Mouse (Mus musculus): ENCODE measurements around the gene Cbfa2t3. TPM values are rescaled to one million over a fixed set of nuclear protein-coding genes. Genes with fewer than 3 reads are reported as not detected.

The Cbfa2t3 gene
- total and polyA plus RNA-seq, 3 experiments, result 10.5 to 102 TPM; not detected in 1

GRCm38 (mm10) chr8:122695438-122696042 lies 3.4 kb downstream of the Cbfa2t3 start:
- H3K27me3 ChIP-seq (ENCODE audit: control insufficient read depth in 1 of 2, insufficient read depth in 2 of 2, low read length in 2 of 2), result no peaks in the 10 kb centered on the region
- peak overlapping the region; percentile 92 for H3K9ac ChIP-seq (ENCODE audit: control insufficient read depth, low read depth, low read length, poor library complexity, severe bottlenecking)
- peak overlapping the region; percentile 92 for H3K27ac ChIP-seq (ENCODE audit: control insufficient read depth, low read depth, low read length)
- DNase-seq (ENCODE audit: low read depth, low spot score), result peak; percentile 43
- H3K9me3 ChIP-seq (replicated peaks; ENCODE audit: insufficient read depth, low read length), result no peaks in the 10 kb centered on the region
- TF ChIP-seq MEF2A (IDR thresholded peaks at IDR 0.05; ENCODE audit: extremely low read depth, insufficient replicate concordance, low read depth, low read length, poor library complexity, severe bottlenecking), result no peak
- no peak for TF ChIP-seq USF2 (IDR thresholded peaks at IDR 0.05; ENCODE audit: borderline replicate concordance in 1 of 2, insufficient read depth in 1 of 2, low read depth in 1 of 2, low read length in 2 of 2)
- peaks cover 92% of the 10 kb centered on the region for H3K79me2 ChIP-seq (ENCODE audit: control insufficient read depth, insufficient read depth, low read length, poor library complexity)
- peaks cover 31 to 70% of the 10 kb centered on the region in 2 experiments for H3K4me1 ChIP-seq (ENCODE audit: control insufficient read depth in 1 of 2, insufficient read depth in 2 of 2, low read length in 2 of 2)
- H3K4me3 ChIP-seq (ENCODE audit: control insufficient read depth in 1 of 2, insufficient read depth in 1 of 2, low read depth in 2 of 2, low read length in 2 of 2), result peak overlapping the region; percentile 74 to 81
- H3K36me3 ChIP-seq (ENCODE audit: control insufficient read depth in 1 of 2, insufficient read depth in 2 of 2, low read length in 2 of 2), result peaks cover 8 to 67% of the 10 kb centered on the region in 2 experiments

GRCm38 (mm10) chr8:122692152-122692551 lies 6.8 kb downstream of the Cbfa2t3 start:
- TF ChIP-seq GATA1 (IDR thresholded peaks at IDR 0.05; ENCODE audit: low read depth, low read length), result no peak
- TF ChIP-seq UBTF (IDR thresholded peaks at IDR 0.05; ENCODE audit: borderline replicate concordance, insufficient read depth, low read depth, low read length), result no peak
- TF ChIP-seq SIN3A (IDR thresholded peaks at IDR 0.05; ENCODE audit: low read length), result no peak
- TF ChIP-seq ELF1 (IDR thresholded peaks at IDR 0.05; ENCODE audit: low read depth, low read length), result no peak
- no peak for TF ChIP-seq ZC3H11A (IDR thresholded peaks at IDR 0.05; ENCODE audit: low read depth, low read length)
- no peak for TF ChIP-seq MXI1 (IDR thresholded peaks at IDR 0.05; ENCODE audit: low read depth, low read length)
- no peak for TF ChIP-seq MYB (IDR thresholded peaks at IDR 0.05; ENCODE audit: low read depth, low read length)
- no peak for TF ChIP-seq E2F4 (IDR thresholded peaks at IDR 0.05; ENCODE audit: borderline replicate concordance, low read depth, low read length)
- TF ChIP-seq KAT2A (conservative IDR thresholded peaks at IDR 0.05; ENCODE audit: low read depth, low read length), result no peak
- no peak for TF ChIP-seq MAX (IDR thresholded peaks at IDR 0.05; ENCODE audit: low read length)
- TF ChIP-seq HCFC1 (IDR thresholded peaks at IDR 0.05; ENCODE audit: low read depth, low read length), result no peak
- TF ChIP-seq NRF1 (IDR thresholded peaks at IDR 0.05; ENCODE audit: insufficient read depth, low read depth, low read length, poor library complexity, severe bottlenecking), result no peak
- no peak for TF ChIP-seq CHD2 (IDR thresholded peaks at IDR 0.05; ENCODE audit: low read length)
- TF ChIP-seq NELFE (IDR thresholded peaks at IDR 0.05; ENCODE audit: low read depth, low read length), result no peak
- no peak for TF ChIP-seq GABPA (IDR thresholded peaks at IDR 0.05; ENCODE audit: low read depth, low read length)
- no peak for TF ChIP-seq ETS1 (IDR thresholded peaks at IDR 0.05; ENCODE audit: low read depth, low read length)
- no peak for TF ChIP-seq TBP (IDR thresholded peaks at IDR 0.05; ENCODE audit: low read depth, low read length)
- TF ChIP-seq RCOR1 (IDR thresholded peaks at IDR 0.05; ENCODE audit: low read depth, low read length), result no peak
- TF ChIP-seq ZMIZ1 (IDR thresholded peaks at IDR 0.05; ENCODE audit: low read depth, low read length), result no peak
- TF ChIP-seq USF1 (IDR thresholded peaks at IDR 0.05; ENCODE audit: low read depth, low read length), result no peak
- H3K27ac ChIP-seq (ENCODE audit: control insufficient read depth, low read depth, low read length), result peak overlapping the region; percentile 52
- peaks cover 99% of the 10 kb centered on the region for H3K79me2 ChIP-seq (ENCODE audit: control insufficient read depth, insufficient read depth, low read length, poor library complexity)
- no peak for DNase-seq (ENCODE audit: low read depth, low spot score)
- H3K4me3 ChIP-seq (ENCODE audit: control insufficient read depth in 1 of 2, insufficient read depth in 1 of 2, low read depth in 2 of 2, low read length in 2 of 2), result no peak overlapping the region
- H3K4me1 ChIP-seq (ENCODE audit: control insufficient read depth in 1 of 2, insufficient read depth in 2 of 2, low read length in 2 of 2), result peaks cover 28 to 90% of the 10 kb centered on the region in 2 experiments
- H3K9ac ChIP-seq (ENCODE audit: control insufficient read depth, low read depth, low read length, poor library complexity, severe bottlenecking), result peak overlapping the region; percentile 7; the same call in 1 of the 2 replicates
- peaks cover 17 to 84% of the 10 kb centered on the region in 2 experiments for H3K36me3 ChIP-seq (ENCODE audit: control insufficient read depth in 1 of 2, insufficient read depth in 2 of 2, low read length in 2 of 2)
- H3K27me3 ChIP-seq (ENCODE audit: control insufficient read depth in 1 of 2, insufficient read depth in 2 of 2, low read length in 2 of 2), result no peaks in the 10 kb centered on the region
- H3K9me3 ChIP-seq (replicated peaks; ENCODE audit: insufficient read depth, low read length), result no peaks in the 10 kb centered on the region

All from MEL (cell line).